Mouse (Mus musculus): ENCODE results near the gene Dlx2.

GRCm38 (mm10) chr2:71531990-71532970, 14.3 kb downstream of the Dlx2 start:
- no peak for TF ChIP-seq POLR2A (IDR thresholded peaks at IDR 0.05; ENCODE audit: extremely low read depth, insufficient read depth, low read length)
- no peak for TF ChIP-seq CTCF (IDR thresholded peaks at IDR 0.05; ENCODE audit: low read depth, low read length)

Data from liver, adult 2 months (tissue).